Mouse (Mus musculus) liver, embryonic 13.5 days (tissue): ENCODE measurements around the gene Tmeff2. TPM values are rescaled to one million over a fixed set of nuclear protein-coding genes. Genes with fewer than 3 reads are reported as not detected.

Source experiments
- ATAC-seq: fragments of 200-750 bp; cut with Nextera tagmentation; 2 replicates; pipeline ENCODE4 v1.8.0; 2017; ENCODE audit warnings: low read depth, mild to moderate bottlenecking, moderate number of reproducible peaks, moderate library complexity
- DNase-seq: peaks from one replicate; pipeline ENCODE4 v3.0.0; 2022
- H3K27ac ChIP-seq: fragments of 300-500 bp; sonication (generic); 2 replicates; pipeline ENCODE4 v1.5.1; 2015; ENCODE audit warnings: moderate library complexity, mild to moderate bottlenecking, inconsistent platforms
- H3K27me3 ChIP-seq: fragments of 300-500 bp; sonication (generic); 2 replicates; pipeline ENCODE4 v1.6.1; 2015; ENCODE audit warnings: mild to moderate bottlenecking, inconsistent platforms
- H3K36me3 ChIP-seq: fragments of 300-500 bp; sonication (generic); 2 replicates; pipeline ENCODE4 v1.6.1; 2015; ENCODE audit warnings: mild to moderate bottlenecking, inconsistent platforms
- H3K4me1 ChIP-seq: fragments of 300-500 bp; sonication (generic); replicated peaks from 2 replicates; pipeline ENCODE4 v1.6.1; 2015; ENCODE audit warnings: inconsistent platforms
- H3K4me2 ChIP-seq: fragments of 300-500 bp; sonication (generic); 2 replicates; pipeline ENCODE4 v1.6.1; 2015; ENCODE audit warnings: inconsistent platforms, mild to moderate bottlenecking, moderate library complexity
- H3K4me3 ChIP-seq: fragments of 300-500 bp; sonication (generic); replicated peaks from 2 replicates; pipeline ENCODE4 v1.5.1; 2015; ENCODE audit warnings: mild to moderate bottlenecking, inconsistent platforms
- H3K9ac ChIP-seq: fragments of 300-500 bp; sonication (generic); 2 replicates; pipeline ENCODE4 v1.6.1; 2015; ENCODE audit warnings: mild to moderate bottlenecking, inconsistent platforms
- H3K9me3 ChIP-seq: fragments of 300-500 bp; sonication (generic); replicated peaks from 2 replicates; pipeline ENCODE4 v1.6.1; 2016; ENCODE audit warnings: inconsistent platforms
- WGBS: fragments of 180-500 bp; shearing (Covaris S2); methylation state at CpG from one replicate; pipeline ENCODE4 v1.1.7; 2015; ENCODE audit not compliant: insufficient replicate concordance; 5-methylcytosine and 5-hydroxymethylcytosine counted together
- polyA plus RNA-seq: library from polyadenylated mRNA; unstranded; fragments of >200 nt; fragmentation: Nextera tagmentation; extraction: Ambion mirVana; gene quantifications from 2 replicates; pipeline ENCODE4 v1.2.1, GENCODE M21; 2015

The Tmeff2 gene
- polyA plus RNA-seq, 1 experiment from 2014 or later = 0.51 TPM

DNA sequence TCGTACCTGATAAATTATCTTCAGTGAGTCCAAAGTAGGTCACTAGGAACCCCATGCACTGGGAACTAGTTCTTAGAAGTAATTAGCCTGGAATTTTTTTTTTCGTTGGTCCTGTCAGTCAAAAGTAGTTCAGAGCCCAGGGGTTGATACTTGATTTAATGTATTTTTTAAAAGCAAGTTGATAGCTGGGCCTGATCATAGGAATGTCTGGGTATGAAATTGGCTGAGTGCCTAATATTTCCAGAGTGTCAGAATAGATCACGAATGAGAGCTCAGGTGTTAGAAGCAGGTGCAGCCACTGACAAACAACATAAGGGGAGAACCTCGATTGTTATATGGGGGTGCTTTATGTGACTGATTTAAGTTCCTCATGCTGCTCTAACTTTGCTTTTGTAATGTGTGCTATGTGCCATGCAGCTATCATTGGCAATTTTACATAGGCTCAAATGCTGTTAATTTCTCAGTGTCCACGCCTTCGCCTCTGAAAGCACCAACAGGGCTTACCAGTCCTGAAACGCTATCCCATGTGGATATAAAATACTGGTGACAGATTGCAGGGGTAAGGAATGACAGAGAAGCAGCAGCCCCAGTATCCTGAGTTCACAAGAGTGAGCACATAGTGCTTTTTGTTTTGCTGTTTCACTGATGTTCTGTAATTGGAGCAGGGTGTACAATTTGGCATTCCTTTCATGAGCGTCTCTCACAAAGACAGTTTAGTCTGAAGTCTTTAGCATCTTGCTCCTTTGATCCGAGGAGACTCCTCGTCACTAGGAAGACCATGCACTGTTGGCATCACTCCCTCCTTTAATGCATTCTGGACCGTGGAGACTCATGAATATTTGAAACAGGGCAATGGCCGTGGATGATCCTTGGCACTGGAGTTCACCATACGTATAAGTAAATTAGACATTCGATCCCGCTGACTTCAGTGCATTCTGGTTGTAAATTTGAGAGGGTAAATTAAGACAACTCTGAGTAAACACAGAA, 175.6 kb downstream of the Tmeff2 start:
- ATAC-seq = no peak
- no peaks in the 10 kb centered on the region for H3K4me1 ChIP-seq
- no peak overlapping the region for H3K4me2 ChIP-seq
- no peak overlapping the region for H3K9ac ChIP-seq
- H3K27me3 ChIP-seq = no peaks in the 10 kb centered on the region
- H3K4me3 ChIP-seq = no peak overlapping the region
- DNase-seq = no peak
- no peaks in the 10 kb centered on the region for H3K36me3 ChIP-seq
- no peaks in the 10 kb centered on the region for H3K9me3 ChIP-seq
- H3K27ac ChIP-seq = no peak overlapping the region
- 70% methylated on average over 15 of the region's 15 CpGs for WGBS

DNA sequence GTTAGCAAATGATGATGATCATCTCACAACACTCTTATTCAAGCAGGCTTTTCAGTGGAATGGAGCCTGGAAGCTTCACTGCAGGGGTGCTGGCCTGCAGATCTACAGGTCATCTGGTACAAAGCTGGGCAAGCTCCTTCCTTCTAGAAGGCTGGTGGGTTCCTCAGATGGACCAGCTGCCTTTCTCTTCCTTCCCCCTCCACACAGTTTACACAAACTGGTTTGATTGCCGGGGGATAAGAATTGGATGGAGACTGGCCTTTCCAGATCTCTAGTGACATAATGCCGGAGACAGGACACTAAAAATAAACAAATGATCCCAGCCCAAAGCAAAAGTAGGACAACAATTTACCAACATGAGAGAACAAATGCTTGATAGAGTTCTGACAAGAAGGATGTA, 188.5 kb downstream of the Tmeff2 start:
- Histone ChIP-seq H3K27ac (no peak overlapping the region), H3K4me3 (no peak overlapping the region), H3K9me3 (no peaks in the 10 kb centered on the region), H3K36me3 (no peaks in the 10 kb centered on the region), H3K9ac (no peak overlapping the region), H3K27me3 (no peaks in the 10 kb centered on the region), H3K4me2 (no peak overlapping the region), H3K4me1 (no peaks in the 10 kb centered on the region)
- 66% methylated on average over 2 of the region's 2 CpGs for WGBS
- ATAC-seq = no peak
- no peak for DNase-seq

DNA sequence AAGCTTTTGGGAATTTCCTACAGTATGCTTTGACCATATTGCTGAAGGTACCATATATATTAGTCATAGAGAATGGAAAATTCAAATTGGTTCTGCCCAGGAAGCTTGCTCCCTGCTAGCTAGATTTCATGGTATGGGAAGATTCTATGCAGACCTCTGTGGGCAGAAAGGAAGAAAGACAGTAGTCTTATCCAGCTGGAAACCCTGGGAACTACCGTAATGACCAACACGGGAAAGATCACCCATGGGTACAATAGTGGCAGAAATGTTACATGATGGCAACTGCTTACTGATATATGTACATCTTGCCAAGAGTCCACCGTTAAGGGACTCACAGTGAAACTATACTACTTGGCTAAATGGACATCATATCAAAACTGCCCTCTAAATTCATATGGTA, 189.4 kb downstream of the Tmeff2 start:
- Histone ChIP-seq H3K27ac (no peak overlapping the region), H3K9me3 (no peaks in the 10 kb centered on the region), H3K4me3 (no peak overlapping the region), H3K4me1 (no peaks in the 10 kb centered on the region), H3K4me2 (no peak overlapping the region), H3K36me3 (no peaks in the 10 kb centered on the region), H3K27me3 (no peaks in the 10 kb centered on the region), H3K9ac (no peak overlapping the region)
- 73% methylated on average over 3 of the region's 3 CpGs for WGBS
- ATAC-seq (no peak), DNase-seq (no peak)

DNA sequence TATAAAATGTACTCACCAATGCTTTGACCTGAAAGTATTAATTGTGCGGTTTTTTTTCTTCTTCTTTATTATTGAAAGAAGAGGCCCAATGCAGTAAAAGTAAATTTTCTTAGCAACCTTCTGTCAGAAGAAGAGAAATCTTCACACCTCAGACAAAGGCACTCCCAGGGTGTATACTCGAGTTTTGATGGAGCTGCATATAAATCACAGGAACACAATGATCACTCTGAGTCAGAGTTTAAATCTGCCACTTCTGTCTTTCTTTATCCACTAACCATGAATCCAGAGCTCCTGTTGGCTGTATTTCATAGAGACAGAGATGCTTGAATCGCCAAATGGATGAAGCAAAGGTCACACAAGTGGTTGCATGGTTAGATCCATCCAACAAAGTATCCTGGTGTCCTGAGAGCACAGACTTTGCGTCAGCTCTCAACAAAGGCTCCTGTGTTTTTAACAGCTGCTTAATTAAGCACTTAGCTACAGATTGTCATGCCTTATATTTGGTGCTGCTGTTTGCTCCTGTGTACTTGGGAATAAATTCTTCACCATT, 189.8 kb downstream of the Tmeff2 start:
- WGBS = 69% methylated on average over 4 of the region's 4 CpGs
- no peak overlapping the region for H3K27ac ChIP-seq
- ATAC-seq = no peak
- no peaks in the 10 kb centered on the region for H3K9me3 ChIP-seq
- H3K4me1 ChIP-seq = no peaks in the 10 kb centered on the region
- no peak overlapping the region for H3K4me3 ChIP-seq
- no peak overlapping the region for H3K4me2 ChIP-seq
- DNase-seq = no peak
- no peaks in the 10 kb centered on the region for H3K27me3 ChIP-seq
- no peak overlapping the region for H3K9ac ChIP-seq
- no peaks in the 10 kb centered on the region for H3K36me3 ChIP-seq

DNA sequence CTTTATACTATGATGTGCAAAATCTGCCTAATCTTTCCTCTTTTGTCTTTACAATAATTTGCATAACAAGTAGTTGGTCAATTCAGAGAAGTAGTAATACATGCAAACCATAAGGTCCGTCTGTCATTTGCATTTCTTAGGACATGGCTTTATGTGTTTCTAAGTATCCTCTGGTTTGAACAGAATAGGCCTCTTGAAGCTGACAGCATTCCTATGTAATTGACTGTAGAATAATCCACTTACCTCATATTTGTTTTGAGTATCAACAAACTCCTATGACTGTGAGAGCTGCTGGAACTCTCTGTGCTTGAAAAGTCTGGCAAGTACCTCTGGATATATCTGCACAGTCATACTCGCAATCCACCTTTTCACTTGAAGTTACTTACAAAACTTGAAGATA, 194.3 kb downstream of the Tmeff2 start:
- 58% methylated on average over 2 of the region's 2 CpGs for WGBS
- no peaks in the 10 kb centered on the region for H3K36me3 ChIP-seq
- no peak overlapping the region for H3K4me2 ChIP-seq
- no peak overlapping the region for H3K9ac ChIP-seq
- no peaks in the 10 kb centered on the region for H3K4me1 ChIP-seq
- no peak overlapping the region for H3K27ac ChIP-seq
- DNase-seq = no peak
- no peak overlapping the region for H3K4me3 ChIP-seq
- H3K9me3 ChIP-seq = no peaks in the 10 kb centered on the region
- ATAC-seq = no peak
- H3K27me3 ChIP-seq = no peaks in the 10 kb centered on the region

DNA sequence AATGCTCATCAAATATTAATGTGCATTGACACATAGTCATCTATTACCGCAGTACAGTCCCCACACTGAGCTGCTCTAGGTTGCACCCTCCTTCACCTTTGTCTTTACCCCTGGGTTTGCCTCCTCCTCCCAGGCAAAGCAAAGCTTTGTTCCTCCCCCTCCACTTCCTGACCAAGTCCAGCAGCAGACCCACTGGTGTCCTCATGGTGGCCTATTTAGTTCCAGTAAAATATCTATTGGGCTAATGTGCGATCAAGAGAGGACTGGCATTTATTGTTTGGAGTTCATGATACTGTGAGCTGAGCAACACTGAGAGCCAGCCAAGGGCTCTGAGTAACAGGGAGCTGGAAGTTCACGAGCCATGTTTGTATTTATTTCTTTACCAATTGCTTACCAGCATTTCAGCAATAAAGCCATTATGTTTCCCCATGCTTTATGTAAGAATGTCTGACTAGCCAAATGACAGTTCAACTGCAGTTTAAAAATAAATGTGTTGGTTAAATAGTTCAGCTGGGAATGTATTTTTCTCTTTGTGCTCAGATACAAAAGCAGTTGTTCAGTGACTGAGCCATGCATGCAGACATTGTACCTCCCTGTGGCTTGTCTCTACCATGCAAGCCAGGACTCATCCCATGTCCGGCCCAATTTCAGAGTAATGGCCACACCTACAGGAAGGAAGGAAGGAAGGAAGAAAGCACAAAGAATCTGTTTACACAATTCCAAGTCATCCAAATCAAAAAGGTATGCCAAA, 196.6 kb downstream of the Tmeff2 start:
- 62% methylated on average over 4 of the region's 4 CpGs for WGBS
- Histone ChIP-seq H3K4me3 (no peak overlapping the region), H3K36me3 (no peaks in the 10 kb centered on the region), H3K9me3 (no peaks in the 10 kb centered on the region), H3K27me3 (no peaks in the 10 kb centered on the region), H3K4me2 (no peak overlapping the region), H3K4me1 (no peaks in the 10 kb centered on the region), H3K9ac (no peak overlapping the region), H3K27ac (no peak overlapping the region)
- ATAC-seq (no peak), DNase-seq (no peak)

DNA sequence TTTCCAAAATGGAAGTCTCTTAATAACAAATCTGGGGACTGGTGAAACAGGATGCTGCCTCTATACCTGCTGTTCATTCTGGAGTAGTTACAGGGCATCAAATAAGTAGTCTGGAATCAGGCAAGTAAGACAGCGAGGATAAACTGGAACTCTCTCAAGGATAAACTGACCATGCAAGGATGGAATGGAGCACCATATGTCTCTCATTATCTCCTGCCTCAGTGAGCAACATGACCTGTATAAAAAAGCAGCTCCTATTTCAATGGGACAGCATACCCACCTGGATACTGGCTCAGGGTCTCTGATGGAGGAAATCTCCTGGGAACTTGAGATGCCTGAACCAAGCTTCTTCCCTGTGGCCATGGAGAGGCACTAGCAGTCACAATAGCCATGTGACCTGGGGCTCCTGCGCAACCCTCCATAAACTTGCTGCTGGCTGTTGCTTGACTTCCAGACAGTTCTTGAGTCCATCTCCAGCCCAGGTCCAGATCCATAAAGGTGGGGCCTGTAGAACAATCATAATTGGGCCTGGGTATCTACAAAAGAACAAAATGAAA, 200.7 kb downstream of the Tmeff2 start:
- Histone ChIP-seq H3K4me2 (no peak overlapping the region), H3K27me3 (no peaks in the 10 kb centered on the region), H3K9ac (no peak overlapping the region), H3K36me3 (no peaks in the 10 kb centered on the region), H3K27ac (no peak overlapping the region), H3K4me1 (no peaks in the 10 kb centered on the region), H3K4me3 (no peak overlapping the region), H3K9me3 (no peaks in the 10 kb centered on the region)
- WGBS = 69% methylated on average over 2 of the region's 2 CpGs
- no peak for DNase-seq
- no peak for ATAC-seq

DNA sequence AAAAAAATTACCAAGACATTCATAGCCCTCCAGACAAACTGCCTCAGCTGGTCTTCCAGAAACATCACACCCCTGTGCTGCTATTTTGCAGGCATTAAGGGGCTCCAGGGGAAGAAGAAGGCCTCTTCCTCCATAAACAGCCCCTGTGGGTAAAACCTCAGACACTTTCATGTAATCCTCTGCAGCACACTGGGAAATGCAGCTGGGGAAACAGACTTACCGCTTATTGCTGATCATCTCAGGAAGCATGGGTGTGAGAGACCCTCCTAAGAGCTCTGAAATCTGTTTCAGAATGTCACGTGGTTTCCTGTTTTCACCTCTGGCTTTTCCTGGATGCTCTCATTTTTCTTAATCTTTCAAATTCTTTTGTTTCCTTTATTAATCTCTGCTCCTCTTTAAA, 204.3 kb downstream of the Tmeff2 start:
- no peaks in the 10 kb centered on the region for H3K36me3 ChIP-seq

DNA sequence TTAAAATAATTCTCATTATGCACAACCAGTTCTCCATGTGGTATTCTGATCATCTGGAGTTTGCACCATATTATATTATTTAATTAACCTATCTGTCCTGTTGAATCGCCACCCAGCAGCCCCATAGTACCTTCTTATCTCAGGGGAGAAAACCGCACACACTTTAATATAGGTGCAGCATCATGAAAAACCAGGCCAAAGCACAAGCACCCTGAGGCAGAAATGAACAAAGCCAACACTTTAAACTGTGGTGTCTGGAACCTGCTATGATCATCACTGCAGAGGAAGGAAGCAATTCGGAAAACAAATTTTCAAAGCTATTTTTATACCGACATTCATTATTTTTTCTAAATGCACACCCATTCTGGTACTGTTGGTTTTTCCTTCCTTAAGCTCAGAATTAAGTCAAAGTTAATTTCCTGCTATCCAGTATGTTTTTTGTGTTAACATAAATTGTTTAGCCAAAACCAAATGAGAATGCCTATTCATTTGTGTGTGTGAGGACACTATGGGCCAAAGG, 206.0 kb downstream of the Tmeff2 start:
- H3K9ac ChIP-seq = no peak overlapping the region
- no peak for DNase-seq
- H3K27me3 ChIP-seq = no peaks in the 10 kb centered on the region
- no peaks in the 10 kb centered on the region for H3K9me3 ChIP-seq
- no peaks in the 10 kb centered on the region for H3K4me1 ChIP-seq
- ATAC-seq = no peak
- WGBS = 58% methylated on average over 4 of the region's 4 CpGs
- H3K36me3 ChIP-seq = no peaks in the 10 kb centered on the region
- no peak overlapping the region for H3K4me3 ChIP-seq
- no peak overlapping the region for H3K4me2 ChIP-seq
- H3K27ac ChIP-seq = no peak overlapping the region

More for the DNA sequence above, 204.3 kb downstream of the Tmeff2 start:
- Histone ChIP-seq H3K4me3 (no peak overlapping the region), H3K27me3 (no peaks in the 10 kb centered on the region), H3K27ac (no peak overlapping the region), H3K4me2 (no peak overlapping the region), H3K9ac (no peak overlapping the region), H3K9me3 (no peaks in the 10 kb centered on the region), H3K4me1 (no peaks in the 10 kb centered on the region)
- DNase-seq = no peak
- WGBS = 6% methylated on average over 2 of the region's 2 CpGs
- ATAC-seq = no peak

DNA sequence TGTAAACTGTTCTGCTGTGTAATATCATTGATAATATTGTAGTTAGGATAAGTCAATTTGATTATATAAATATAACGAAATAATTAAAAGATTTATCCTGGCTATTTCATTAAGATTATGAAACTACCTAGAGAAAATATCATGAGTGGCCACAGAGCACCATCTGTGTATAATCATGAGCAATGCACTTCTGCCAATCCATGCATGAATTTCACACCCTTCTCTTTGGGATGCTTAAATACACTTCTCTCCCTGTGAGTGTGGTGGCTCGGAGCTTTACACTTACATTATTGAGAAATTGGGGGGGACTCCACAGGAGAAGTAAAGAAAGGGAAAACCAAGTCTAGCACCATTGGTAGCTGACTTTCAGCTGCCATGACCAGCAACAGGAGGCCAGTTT, 206.9 kb downstream of the Tmeff2 start:
- no peak for ATAC-seq
- H3K36me3 ChIP-seq = no peaks in the 10 kb centered on the region
- H3K27me3 ChIP-seq = no peaks in the 10 kb centered on the region
- H3K9me3 ChIP-seq = no peaks in the 10 kb centered on the region
- no peak overlapping the region for H3K27ac ChIP-seq
- no peak overlapping the region for H3K9ac ChIP-seq
- H3K4me2 ChIP-seq = no peak overlapping the region
- no peak overlapping the region for H3K4me3 ChIP-seq
- DNase-seq = no peak
- whole genome bisulfite sequencing = 29% methylated on average over 2 of the region's 2 CpGs
- H3K4me1 ChIP-seq = no peaks in the 10 kb centered on the region

DNA sequence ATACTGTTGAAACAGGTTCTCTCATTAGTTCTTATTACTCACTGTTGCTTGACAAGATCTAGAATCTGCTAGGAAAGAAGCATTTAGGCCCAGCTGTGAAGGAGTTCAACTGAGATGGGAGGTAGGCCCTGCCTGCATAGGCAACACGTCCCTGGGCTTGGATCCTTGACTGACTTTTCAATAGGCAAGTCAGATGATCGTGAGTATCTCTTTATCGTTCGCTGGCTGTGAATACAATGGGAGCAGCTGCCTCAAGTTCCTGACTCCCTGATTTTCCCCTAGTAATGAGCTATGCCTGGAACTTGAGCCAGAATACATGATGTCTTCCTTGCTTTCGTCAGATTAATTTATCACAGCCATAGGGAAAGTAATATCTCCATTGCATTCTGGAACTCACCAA, 214.3 kb downstream of the Tmeff2 start:
- no peaks in the 10 kb centered on the region for H3K36me3 ChIP-seq
- H3K9me3 ChIP-seq = no peaks in the 10 kb centered on the region
- ATAC-seq (no peak), DNase-seq (no peak)
- H3K4me3 ChIP-seq = no peak overlapping the region
- no peaks in the 10 kb centered on the region for H3K27me3 ChIP-seq
- no peak overlapping the region for H3K4me2 ChIP-seq
- no peak overlapping the region for H3K9ac ChIP-seq
- WGBS = 56% methylated on average over 5 of the region's 5 CpGs
- no peaks in the 10 kb centered on the region for H3K4me1 ChIP-seq
- H3K27ac ChIP-seq = no peak overlapping the region
